Mouse (Mus musculus): Measurements from ENCODE around the gene P2ry1.

DNA sequence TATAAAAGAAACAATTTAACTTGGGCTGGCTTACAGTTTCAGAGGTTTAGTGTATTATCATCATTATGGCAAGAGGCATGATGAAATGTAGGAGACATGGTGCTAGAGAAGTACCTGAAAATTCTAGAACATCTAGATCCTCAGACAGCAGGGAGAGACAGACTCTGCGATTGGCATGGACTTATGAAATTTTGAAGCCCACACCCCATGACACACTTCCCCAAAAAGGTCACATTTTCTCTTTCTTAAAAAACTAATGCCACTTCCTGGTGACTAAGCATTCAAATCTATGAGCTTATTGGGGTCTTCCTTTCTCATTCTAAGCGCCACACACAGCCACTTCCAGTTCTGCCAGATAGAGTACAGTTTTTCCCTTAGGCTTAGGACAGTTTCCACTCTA lies 14.1 kb downstream of the P2ry1 start:
- no peak for TF ChIP-seq GATA1 (IDR thresholded peaks at IDR 0.05; ENCODE audit: borderline replicate concordance, low read length)
- no peak for TF ChIP-seq FLI1 (IDR thresholded peaks at IDR 0.05; ENCODE audit: low read length)
